Mouse (Mus musculus): ENCODE results near the gene Gatd1. TPM values are rescaled to one million over a fixed set of nuclear protein-coding genes. Genes with fewer than 3 reads are reported as not detected.

The Gatd1 gene
- polyA plus RNA-seq, 1 experiment from 2014 or later, result 60.6 TPM

DNA sequence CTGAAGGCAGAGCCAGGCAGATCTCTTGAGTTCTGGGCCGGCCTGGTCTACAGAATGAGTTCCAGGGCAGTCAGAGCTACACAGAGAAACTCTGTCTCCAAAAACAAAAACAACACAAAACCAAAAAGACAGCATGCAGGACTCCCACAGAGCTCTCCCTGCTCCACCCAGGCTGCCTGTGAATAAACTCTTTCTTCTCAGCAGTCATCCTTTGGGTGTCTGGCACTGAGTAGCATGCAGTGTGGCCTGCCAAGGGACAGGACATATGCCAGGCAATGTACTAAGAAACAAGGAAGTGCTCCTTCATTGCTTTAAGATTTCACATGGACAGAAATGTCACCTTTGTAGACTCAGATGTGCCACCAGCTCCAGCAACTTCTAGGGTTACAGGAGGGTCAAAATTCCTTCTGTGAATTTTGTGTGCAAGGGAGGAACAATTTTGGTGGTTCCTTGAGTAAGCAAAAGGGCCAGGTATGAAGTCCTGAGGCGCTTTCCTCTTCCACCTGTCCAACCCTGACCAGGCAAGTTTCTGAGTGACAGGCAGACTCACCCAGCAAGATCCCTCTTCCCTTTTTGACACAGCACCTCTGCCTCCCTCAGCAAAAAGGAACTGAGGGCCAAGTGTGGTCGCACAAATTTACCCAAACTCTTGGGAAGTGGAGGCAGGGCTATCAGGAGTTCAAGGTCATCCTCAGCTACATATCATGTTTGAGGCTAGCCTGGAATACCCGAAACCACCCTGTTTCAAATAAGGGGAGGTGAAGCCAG lies 32.7 kb downstream of the Gatd1 start:
- Histone ChIP-seq H3K27ac (no peak overlapping the region), H3K27me3 (no peaks in the 10 kb centered on the region), H3K36me3 (no peaks in the 10 kb centered on the region), H3K9ac (replicated peaks) (no peak overlapping the region), H3K4me3 (replicated peaks) (no peak overlapping the region), H3K4me2 (no peak overlapping the region), H3K4me1 (replicated peaks) (no peaks in the 10 kb centered on the region), H3K9me3 (no peaks in the 10 kb centered on the region)
- ATAC-seq (ENCODE audit: insufficient number of reproducible peaks, insufficient read depth, low FRiP score, low TSS enrichment, low read depth), result no peak
- WGBS, result 80% methylated on average over 4 of the region's 4 CpGs

DNA sequence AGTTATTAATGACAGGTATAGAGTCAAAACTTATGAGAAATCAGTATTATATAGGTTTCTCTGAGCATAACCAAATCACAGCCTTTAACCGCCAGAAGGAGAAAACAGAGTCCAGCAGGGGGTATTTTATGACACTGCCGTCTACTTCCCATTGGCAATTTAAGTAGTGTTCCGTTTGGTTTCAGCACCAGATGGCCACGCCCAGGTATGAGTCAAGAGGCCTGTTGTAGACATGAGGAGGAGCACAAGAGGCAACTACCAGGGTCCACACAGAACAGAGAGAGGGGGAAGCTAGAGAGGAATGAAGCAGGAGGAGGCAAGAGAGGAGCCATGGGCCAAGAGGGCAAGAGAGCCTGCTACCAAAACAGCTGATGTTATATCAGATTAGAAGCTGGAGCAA lies 34.4 kb downstream of the Gatd1 start:
- Histone ChIP-seq H3K27me3 (no peaks in the 10 kb centered on the region), H3K9me3 (no peaks in the 10 kb centered on the region), H3K4me1 (replicated peaks) (no peaks in the 10 kb centered on the region), H3K9ac (replicated peaks) (no peak overlapping the region), H3K4me2 (no peak overlapping the region), H3K27ac (no peak overlapping the region), H3K4me3 (replicated peaks) (no peak overlapping the region), H3K36me3 (no peaks in the 10 kb centered on the region)
- 29% methylated on average over 4 of the region's 4 CpGs for WGBS
- ATAC-seq (ENCODE audit: insufficient number of reproducible peaks, insufficient read depth, low FRiP score, low TSS enrichment, low read depth), result no peak; the same call in 1 of the 2 replicates

DNA sequence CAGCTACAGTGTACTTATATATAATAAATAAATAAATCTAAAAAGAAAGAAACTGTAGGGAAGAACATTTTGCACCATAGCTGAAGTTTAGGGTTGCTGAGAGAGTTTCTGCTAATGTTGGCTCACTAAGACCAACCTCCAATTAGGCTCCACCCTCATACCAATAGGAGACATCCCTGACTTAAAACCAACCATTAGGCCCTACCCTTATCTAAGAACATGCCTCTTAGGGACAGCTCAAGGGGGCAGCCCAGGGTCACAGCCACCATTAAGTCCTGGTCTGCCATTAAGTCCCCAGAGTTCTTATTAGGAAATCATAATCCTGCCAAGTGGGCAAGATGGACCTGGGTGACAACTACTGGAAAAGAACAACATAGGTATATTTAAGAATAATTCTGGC lies 39.5 kb downstream of the Gatd1 start:
- Histone ChIP-seq H3K4me3 (replicated peaks) (no peak overlapping the region), H3K36me3 (no peaks in the 10 kb centered on the region), H3K4me2 (no peak overlapping the region), H3K27ac (no peak overlapping the region), H3K9me3 (no peaks in the 10 kb centered on the region), H3K4me1 (replicated peaks) (no peaks in the 10 kb centered on the region), H3K27me3 (no peaks in the 10 kb centered on the region), H3K9ac (replicated peaks) (no peak overlapping the region)
- ATAC-seq (ENCODE audit: insufficient number of reproducible peaks, insufficient read depth, low FRiP score, low TSS enrichment, low read depth), result no peak

DNA sequence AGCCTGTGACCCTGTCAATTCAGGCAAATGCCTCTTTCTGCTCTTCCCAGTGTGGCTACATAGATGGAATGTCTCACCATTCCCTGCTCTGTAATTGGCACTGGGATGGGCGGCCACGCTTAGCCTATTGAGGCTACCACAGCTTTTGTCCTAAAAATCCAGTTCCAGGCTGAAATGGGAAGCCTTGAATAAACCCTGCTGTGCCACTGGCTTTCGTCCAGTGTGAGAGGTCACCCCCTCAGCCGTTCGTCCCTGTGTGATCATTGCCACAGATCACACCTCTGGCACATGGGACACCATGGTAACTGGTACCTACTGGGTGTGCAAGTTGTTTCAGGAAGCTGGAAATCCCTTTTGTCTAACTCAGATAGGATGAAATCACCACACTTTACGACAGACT lies 40.3 kb downstream of the Gatd1 start:
- no peaks in the 10 kb centered on the region for H3K36me3 ChIP-seq
- H3K27ac ChIP-seq, result no peak overlapping the region
- no peak overlapping the region for H3K4me2 ChIP-seq
- ATAC-seq (ENCODE audit: insufficient number of reproducible peaks, insufficient read depth, low FRiP score, low TSS enrichment, low read depth), result no peak
- WGBS, result 70% methylated on average over 6 of the region's 6 CpGs
- H3K4me3 ChIP-seq (replicated peaks), result no peak overlapping the region
- H3K9me3 ChIP-seq, result no peaks in the 10 kb centered on the region
- H3K27me3 ChIP-seq, result no peaks in the 10 kb centered on the region
- H3K9ac ChIP-seq (replicated peaks), result no peak overlapping the region
- no peaks in the 10 kb centered on the region for H3K4me1 ChIP-seq (replicated peaks)

DNA sequence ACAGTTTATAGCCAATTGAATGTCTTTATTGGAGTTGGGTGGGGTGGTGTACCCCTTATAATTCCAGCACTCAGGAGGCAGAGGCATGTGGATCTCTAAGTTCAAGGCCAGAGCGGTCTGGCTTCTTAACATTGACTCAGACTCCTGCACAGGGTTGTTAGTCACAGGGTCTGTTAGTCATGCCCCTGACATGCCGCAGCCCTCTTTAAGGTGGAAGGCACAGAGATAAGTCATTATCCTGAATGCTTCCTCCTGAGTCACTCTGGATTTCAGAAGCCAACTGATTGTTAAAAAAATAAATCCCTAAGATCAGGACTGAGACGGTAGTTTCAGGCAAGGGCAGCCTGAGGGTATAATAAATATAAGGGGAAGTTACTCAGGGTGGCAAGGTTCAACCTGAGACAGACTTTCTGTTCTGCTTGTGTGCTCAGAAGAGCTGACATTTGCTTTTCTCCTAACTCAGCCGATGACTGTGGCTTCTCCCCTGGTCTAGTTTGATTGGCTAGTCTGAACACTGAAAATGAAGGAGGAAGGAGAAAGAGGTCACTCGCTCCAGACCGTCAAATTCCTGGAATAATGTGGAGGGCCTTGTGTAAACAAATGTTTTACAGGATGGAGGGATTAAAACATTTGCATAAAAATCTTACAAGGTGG lies 41.9 kb downstream of the Gatd1 start:
- Histone ChIP-seq H3K27ac (no peak overlapping the region), H3K36me3 (no peaks in the 10 kb centered on the region), H3K4me2 (no peak overlapping the region), H3K9me3 (no peaks in the 10 kb centered on the region), H3K9ac (replicated peaks) (no peak overlapping the region), H3K27me3 (no peaks in the 10 kb centered on the region), H3K4me3 (replicated peaks) (no peak overlapping the region), H3K4me1 (replicated peaks) (no peaks in the 10 kb centered on the region)
- 62% methylated on average over 6 of the region's 6 CpGs for WGBS
- no peak for ATAC-seq (ENCODE audit: insufficient number of reproducible peaks, insufficient read depth, low FRiP score, low TSS enrichment, low read depth)

DNA sequence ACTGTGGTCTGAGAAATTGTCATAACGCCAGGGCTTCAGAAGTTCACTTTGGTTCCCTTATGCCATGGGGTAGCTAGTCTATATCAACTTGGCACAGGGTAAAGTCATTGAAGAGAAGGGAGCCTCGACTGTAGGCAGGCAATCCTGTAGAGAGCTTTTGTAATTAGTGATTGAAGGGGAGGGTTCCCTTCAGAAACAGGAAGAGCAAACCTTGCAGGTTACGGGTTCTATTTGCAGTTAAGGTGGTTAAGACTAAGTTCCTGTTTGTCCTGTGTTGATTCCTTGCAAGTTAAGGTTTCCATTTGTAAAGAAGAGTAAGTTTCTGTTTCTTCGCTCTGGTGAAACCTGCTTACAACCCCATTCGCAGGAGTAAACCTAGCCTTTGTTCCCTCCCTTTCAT lies 44.0 kb downstream of the Gatd1 start:
- no peaks in the 10 kb centered on the region for H3K9me3 ChIP-seq
- H3K4me2 ChIP-seq, result no peak overlapping the region
- H3K27ac ChIP-seq, result no peak overlapping the region
- H3K4me3 ChIP-seq (replicated peaks), result no peak overlapping the region
- no peak overlapping the region for H3K9ac ChIP-seq (replicated peaks)
- 74% methylated on average over 5 of the region's 5 CpGs for WGBS
- H3K4me1 ChIP-seq (replicated peaks), result no peaks in the 10 kb centered on the region
- no peaks in the 10 kb centered on the region for H3K36me3 ChIP-seq
- peaks cover 2% of the 10 kb centered on the region; the same call in 1 of the 2 replicates for H3K27me3 ChIP-seq
- ATAC-seq (ENCODE audit: insufficient number of reproducible peaks, insufficient read depth, low FRiP score, low TSS enrichment, low read depth), result no peak

DNA sequence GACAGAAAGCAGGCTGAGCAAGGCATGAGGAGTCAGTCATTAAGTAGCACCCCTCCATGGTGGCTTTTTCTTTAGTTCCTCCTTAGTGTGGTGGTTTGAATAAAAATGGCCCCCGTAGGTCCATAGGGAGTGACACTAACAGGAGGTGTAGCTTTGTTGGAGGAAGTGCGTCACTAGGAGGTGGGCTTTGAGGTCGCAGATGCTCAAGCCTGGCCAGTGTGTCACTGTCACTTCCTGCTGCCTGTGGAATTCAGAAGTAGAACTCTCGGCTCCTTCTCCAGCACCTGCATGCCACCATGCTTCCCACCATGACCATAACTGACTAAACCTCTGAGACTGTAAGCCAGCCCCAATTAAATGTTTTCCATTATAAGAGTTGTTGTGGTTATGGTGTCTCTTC lies 46.6 kb downstream of the Gatd1 start:
- no peak for ATAC-seq (ENCODE audit: insufficient number of reproducible peaks, insufficient read depth, low FRiP score, low TSS enrichment, low read depth)

DNA sequence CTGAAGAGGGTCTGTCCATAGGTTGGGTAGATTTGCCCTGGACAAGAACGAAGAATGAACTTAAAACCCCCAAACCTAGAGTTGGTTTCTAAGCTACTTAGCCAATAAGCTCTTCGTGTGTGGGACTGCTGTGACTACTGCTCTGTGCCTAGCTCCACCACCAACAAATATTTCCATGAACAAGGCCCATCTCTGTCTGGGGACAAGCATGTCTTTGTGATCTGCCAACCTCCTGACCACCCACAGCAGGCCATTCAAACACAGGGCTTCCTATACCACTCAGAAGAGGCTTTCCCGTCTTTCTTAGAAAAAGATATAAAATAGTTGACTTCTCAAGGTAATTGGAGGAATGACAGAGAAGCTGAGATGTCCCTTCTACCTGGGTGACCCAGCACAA lies 48.9 kb downstream of the Gatd1 start:
- H3K27me3 ChIP-seq, result peaks cover 39% of the 10 kb centered on the region
- H3K4me1 ChIP-seq (replicated peaks), result no peaks in the 10 kb centered on the region
- WGBS, result 74% methylated on average over 3 of the region's 3 CpGs
- H3K9me3 ChIP-seq, result no peaks in the 10 kb centered on the region
- no peaks in the 10 kb centered on the region for H3K36me3 ChIP-seq
- no peak overlapping the region for H3K27ac ChIP-seq
- no peak overlapping the region for H3K4me3 ChIP-seq (replicated peaks)
- no peak for ATAC-seq (ENCODE audit: insufficient number of reproducible peaks, insufficient read depth, low FRiP score, low TSS enrichment, low read depth)
- H3K4me2 ChIP-seq, result no peak overlapping the region
- no peak overlapping the region for H3K9ac ChIP-seq (replicated peaks)

More for the DNA sequence above, 46.6 kb downstream of the Gatd1 start:
- Histone ChIP-seq H3K9ac (replicated peaks) (no peak overlapping the region), H3K9me3 (no peaks in the 10 kb centered on the region), H3K27me3 (peaks cover 16% of the 10 kb centered on the region), H3K4me2 (no peak overlapping the region), H3K4me1 (replicated peaks) (no peaks in the 10 kb centered on the region), H3K4me3 (replicated peaks) (no peak overlapping the region), H3K36me3 (no peaks in the 10 kb centered on the region), H3K27ac (no peak overlapping the region)
- 89% methylated on average over 4 of the region's 4 CpGs for WGBS

DNA sequence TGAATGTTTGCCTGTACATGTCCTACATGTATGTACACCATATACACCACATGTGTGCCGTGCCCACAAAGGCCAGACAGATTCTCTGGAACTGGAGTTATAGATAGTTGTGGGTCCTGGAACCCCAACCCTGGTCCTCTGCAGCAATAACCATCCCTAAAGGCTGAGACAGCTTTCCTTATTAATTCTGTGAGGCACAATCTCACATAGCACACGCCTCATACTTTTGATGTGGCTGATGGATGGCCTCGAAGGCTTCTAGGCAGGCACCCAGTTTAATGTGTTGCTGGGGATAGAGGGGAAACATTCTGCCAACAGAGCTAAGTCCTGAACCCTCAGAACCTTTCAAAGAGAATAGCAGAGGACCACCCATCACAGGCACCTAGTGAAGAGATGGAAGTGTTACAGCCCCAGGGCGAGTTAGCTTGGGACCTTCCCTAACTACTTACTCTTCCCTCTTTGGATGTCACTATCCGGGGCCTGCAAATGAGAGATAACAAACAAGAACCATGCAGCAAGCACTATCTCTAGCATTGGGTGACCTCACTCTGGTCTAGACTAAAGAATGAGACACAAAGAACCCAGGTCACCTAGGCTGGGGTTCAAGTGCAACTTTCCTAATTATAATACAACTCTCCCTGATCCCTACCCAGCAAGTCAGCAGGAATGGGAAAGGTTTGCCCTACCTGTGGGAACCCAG lies 49.4 kb downstream of the Gatd1 start:
- no peak overlapping the region for H3K4me2 ChIP-seq
- ATAC-seq (ENCODE audit: insufficient number of reproducible peaks, insufficient read depth, low FRiP score, low TSS enrichment, low read depth), result no peak
- no peaks in the 10 kb centered on the region for H3K4me1 ChIP-seq (replicated peaks)
- H3K36me3 ChIP-seq, result no peaks in the 10 kb centered on the region
- H3K27me3 ChIP-seq, result peaks cover 44% of the 10 kb centered on the region
- no peak overlapping the region for H3K4me3 ChIP-seq (replicated peaks)
- 80% methylated on average over 5 of the region's 5 CpGs for WGBS
- H3K27ac ChIP-seq, result no peak overlapping the region
- H3K9me3 ChIP-seq, result no peaks in the 10 kb centered on the region
- H3K9ac ChIP-seq (replicated peaks), result no peak overlapping the region

DNA sequence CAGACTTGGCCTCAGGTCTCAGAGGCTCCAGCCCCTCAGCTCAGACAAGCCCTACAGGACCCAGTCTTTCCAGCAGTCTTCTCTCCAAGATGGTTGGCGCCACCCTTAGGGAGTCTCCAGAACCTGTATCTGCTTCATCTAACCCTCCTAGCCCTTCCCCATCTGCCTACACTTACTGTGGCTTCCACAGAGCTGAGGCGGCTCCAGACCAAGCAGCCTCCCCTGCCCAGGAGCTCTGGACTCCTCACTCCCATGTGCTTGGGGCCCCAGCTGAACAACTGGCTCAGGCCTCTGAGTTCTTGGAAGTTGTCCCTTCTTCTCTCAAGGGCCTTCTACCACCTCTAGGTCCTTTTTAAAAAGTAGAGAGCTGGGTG lies 50.2 kb downstream of the Gatd1 start:
- peaks cover 46% of the 10 kb centered on the region for H3K27me3 ChIP-seq
- no peaks in the 10 kb centered on the region for H3K36me3 ChIP-seq
- H3K9me3 ChIP-seq, result no peaks in the 10 kb centered on the region
- no peak overlapping the region for H3K4me2 ChIP-seq
- no peak overlapping the region for H3K27ac ChIP-seq
- no peaks in the 10 kb centered on the region for H3K4me1 ChIP-seq (replicated peaks)
- no peak overlapping the region for H3K4me3 ChIP-seq (replicated peaks)
- WGBS, result 63% methylated on average over 2 of the region's 2 CpGs
- ATAC-seq (ENCODE audit: insufficient number of reproducible peaks, insufficient read depth, low FRiP score, low TSS enrichment, low read depth), result no peak
- no peak overlapping the region for H3K9ac ChIP-seq (replicated peaks)

DNA sequence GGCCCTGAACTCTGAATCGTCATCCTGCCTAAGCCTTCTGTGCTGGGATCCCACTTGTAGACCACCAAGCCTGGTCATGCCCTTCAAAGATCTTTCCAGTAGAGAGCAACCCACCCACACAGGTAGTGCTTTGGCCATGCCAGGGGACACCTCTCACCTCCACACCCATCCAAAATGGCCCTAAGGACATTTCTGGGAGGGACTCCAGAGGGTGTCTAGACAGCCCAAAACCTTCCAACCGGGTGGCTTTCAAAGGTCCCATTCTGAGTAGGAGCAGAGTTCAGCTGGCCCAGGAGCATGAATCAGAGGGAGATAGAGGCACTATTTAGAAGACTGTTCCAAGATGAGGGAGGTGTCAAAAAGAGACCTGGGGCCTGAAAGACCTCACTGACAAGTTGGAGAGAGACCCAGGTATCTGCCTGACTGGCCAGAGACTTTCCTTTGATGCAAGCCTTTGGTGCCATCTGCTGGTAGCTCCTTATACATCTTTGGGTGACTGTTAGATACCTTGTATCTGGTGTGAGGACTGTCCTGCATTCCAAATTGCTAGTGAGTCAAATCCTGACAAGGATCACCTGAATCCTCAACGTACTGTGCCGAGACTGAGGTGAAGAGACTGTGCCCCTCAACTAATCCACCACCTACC lies 50.7 kb downstream of the Gatd1 start:
- 64% methylated on average over 4 of the region's 4 CpGs for WGBS
- H3K4me1 ChIP-seq (replicated peaks), result no peaks in the 10 kb centered on the region
- peaks cover 46% of the 10 kb centered on the region for H3K27me3 ChIP-seq
- no peak overlapping the region for H3K27ac ChIP-seq
- H3K9ac ChIP-seq (replicated peaks), result no peak overlapping the region
- H3K36me3 ChIP-seq, result no peaks in the 10 kb centered on the region
- no peaks in the 10 kb centered on the region for H3K9me3 ChIP-seq
- no peak overlapping the region for H3K4me2 ChIP-seq
- no peak; the same call in 1 of the 2 replicates for ATAC-seq (ENCODE audit: insufficient number of reproducible peaks, insufficient read depth, low FRiP score, low TSS enrichment, low read depth)
- no peak overlapping the region for H3K4me3 ChIP-seq (replicated peaks)
